Mouse (Mus musculus) c-Kit-positive CD71-positive TER-119-positive erythroid progenitor cells, embryonic 14.5 days (primary cell): Measurements from ENCODE around the gene Dazap2.

Experiments
- DNase-seq: peaks from one replicate; pipeline ENCODE4 v3.0.0-alpha.2; 2013; ENCODE audit warnings: low spot score

Gene Dazap2

DNA sequence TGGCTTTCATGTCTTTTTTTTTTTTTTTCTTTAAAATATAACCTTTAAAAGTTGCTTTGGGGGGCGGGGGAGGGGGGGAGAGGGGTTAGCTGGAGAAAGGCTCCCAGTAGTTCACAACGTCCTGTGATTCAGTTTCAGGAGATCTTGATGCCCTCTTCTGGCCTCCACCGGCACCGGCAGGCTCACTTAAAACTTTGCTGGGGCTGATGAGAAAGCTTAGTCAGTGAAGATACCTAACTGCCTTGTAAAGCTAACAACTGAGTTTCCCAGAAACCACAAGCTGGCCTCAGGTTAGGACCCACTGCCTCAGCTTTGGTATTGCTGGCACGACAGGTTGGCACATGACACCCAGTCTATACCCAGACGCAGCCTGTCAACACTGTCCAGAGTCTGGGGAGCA, 22.5 kb downstream of the Dazap2 start:
- DNase-seq: no peak

DNA sequence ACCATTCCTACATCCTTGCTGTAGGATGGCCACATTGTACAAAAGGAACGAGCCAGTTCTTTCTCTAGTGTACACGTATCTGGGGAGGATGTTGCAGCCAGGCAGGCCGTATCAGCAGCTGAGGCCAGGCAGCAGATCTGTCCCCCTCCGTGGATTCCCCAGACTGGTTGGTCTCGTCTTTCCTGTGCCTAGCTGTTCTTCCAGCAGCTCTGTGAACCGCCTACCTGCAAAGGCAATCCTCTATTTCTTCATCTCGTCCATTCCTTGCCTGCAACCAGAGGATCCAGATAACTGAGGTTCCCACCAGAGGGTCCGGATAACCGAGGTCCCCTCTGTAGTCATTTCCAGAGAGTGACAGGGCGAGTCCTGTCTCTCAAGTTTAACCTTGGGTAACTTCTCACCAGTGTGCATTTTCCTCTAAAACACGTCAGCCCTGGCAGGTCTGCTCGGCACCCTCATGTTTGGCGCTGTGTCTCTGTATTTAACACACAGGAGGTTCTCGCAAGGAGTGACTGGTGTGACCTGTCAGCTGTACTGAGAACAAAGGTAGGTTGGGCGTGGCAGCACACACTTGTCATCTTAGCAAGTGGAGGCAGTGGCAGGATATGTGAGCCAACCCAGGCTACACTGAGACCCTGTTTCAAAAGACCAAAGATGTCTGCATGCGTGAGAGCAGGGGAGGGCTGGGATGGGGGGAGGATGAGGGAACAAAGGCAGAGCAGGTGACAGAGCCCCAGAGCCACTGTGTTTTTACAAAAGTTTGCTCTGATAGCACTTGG, 25.0 kb downstream of the Dazap2 start:
- no peak for DNase-seq

DNA sequence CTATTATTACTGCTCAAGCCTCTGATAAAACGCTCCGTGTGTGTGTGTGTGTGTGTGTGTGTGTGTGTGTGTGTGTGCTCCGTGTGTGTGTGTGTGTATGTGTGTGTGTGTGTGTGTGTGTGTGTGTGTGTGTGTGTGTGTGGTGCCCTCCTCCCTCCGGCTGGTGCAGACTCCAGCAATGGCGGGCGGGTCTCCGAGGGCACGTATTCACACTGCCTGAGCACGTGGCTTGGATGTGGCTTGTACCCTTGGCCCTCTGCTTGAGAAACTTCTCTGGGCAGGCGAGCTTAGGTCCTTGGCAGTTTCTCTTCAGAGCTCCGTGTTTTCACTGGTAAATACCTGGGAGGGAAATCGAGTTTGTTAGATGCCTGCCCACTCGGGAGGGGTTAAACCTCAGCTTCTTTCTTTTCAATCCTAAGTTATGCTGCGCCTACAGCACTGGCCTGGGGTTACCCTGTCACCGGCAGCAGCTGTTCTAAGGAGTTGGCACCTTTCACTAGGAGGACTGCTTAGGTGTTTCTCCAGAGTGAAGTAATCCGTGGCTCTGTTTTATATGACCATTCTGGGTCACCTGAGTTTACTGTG, 26.2 kb downstream of the Dazap2 start:
- DNase-seq: no peak

DNA sequence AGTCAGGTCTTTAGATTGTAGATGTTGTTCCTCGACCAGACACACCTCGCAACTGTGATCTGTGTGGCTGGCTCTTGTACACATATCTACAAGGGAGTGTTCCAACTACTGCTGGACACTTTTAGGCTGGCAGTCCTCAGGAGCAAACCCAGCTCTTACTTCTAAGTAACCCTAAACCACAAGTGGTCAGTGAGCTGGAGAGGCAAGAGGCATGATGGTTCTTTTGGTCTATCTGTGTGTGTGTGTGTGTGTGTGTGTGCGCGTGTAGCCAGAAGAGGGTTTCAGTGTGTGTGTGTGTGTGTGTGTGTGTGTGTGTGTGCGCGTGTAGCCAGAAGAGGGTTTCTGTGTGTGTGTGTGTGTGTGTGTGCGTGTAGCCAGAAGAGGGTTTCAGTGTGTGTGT, 27.3 kb downstream of the Dazap2 start:
- no peak for DNase-seq

DNA sequence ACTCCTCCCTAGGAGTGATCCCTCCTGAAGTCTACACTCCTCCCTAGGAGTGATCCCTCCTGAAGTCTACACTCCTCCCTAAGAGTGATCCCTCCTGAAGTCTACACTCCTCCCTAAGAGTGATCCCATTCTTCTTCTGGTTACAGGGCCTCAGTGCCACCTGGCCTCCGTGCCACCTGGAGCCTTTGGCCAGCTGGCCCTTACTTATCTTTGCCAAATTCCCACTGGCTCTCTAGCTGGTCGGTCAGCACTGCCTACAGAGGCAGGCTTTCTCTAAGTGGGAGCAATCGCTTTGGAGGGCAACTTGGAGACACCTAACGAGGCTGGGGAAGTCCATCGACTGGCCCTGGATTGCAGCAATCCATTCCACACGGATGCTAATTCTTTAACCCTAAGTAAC, 31.0 kb downstream of the Dazap2 start:
- DNase-seq: no peak

DNA sequence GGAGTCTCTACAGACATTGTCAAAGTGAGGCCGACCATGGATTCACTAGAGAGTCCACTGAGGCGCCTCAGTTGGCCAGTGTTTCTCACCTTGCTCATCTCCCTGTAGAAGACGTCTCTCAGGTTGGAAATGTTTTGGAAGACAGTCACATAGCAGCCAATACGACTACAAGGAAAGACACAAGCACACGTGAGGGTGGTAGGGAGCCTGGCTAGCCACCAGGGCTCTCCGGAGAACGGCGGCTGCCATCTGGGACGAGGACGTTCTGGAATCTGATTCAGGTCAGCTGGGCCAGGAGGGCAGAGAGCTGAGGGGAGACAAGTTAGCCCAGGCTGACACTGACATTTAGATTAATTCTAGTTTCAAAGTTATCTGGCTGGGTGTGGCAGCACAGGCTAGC, 35.0 kb downstream of the Dazap2 start:
- DNase-seq: no peak

DNA sequence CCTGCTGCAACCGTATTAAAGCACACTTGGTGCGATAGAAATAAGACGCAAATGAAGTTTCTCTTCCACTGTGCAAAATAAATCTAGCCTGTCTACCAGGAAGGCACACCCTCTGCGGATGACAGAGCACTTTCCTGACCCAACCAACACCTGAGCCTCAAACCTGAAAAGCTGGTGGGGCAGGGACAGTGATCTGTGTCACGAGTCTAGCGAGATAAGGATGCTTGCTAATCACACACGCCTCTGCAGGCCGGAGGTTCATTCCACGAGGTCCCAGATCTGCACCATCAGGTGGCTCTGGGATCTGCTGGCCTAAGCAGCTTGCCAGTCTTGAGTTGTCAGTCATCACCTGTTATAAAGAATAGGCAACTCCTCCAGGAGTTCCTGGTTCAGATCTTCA, 36.5 kb downstream of the Dazap2 start:
- DNase-seq: no peak

DNA sequence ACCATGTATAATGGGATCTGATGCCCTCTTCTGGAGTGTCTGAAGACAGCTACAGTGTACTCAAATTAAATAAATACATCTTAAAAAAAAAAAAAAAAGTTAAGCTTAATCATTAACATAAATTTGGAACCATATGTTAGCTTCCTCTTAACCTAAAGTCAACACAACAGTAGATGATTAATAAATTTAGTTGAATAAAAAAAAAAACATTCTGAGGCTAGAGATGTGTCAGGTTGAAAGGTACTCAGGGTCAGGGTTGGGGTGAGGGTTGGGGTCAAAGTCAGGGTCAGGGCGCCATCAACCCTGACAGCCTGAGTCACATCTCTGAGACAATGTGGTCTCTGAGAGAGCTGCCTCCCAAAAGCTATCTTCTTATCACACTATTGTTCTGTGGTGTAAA, 39.1 kb downstream of the Dazap2 start:
- DNase-seq: no peak

DNA sequence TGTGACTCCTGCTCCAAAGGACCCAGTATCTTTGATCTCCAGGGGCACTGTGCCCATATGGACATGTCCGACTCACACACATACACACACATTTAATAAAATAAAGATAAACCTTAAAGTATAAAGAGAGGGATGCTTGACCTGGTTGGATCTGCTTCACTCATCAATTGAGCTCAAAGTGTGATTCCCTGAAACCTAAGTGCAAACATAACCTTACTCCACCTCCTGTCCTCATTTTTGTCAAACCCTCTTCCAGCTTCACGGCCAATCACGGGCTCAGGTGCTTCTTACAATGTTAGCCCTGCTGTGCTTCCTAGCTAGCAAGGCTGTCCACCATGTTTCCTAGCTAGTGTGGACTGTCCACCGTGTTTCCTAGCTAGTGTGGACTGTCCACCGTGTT, 40.1 kb downstream of the Dazap2 start:
- no peak for DNase-seq

DNA sequence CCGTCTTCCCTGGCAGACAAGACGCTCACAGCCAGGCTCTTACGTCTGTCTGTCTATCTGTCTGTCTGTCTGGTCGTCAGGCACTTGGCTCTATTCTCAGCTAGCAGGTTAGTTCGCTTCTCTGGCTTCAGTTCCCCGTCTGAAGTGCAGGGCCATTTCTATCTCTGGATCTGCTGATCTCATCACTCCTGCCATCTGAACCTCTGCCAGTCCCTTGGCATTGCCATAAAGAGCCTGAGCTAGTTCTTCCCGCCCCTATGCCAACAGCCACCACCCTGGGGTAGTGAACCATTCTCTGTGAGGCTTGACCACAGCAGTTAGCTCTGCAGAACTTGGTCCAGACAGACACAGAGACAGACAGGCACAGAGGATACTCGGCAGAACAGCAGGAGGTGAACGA, 45.2 kb downstream of the Dazap2 start:
- no peak for DNase-seq

DNA sequence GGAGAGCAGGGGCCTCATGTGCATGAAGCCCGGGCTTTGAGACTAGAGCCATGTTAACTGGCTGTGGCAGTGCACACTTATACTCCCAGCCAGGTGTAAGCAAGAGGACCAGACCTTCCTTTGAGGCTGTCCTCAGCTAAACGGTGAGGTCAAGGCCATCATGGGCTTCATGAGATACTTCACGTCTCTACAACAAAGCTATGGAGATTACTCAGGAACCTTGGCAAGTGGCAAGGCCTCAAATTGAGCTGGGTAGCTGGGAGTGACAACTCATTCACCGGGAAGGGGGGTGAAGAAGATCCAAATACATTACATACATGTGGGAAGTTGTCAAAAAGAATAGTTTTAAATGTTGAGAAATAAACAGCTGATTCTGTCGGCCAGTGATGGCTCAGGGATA, 45.7 kb downstream of the Dazap2 start:
- no peak for DNase-seq

DNA sequence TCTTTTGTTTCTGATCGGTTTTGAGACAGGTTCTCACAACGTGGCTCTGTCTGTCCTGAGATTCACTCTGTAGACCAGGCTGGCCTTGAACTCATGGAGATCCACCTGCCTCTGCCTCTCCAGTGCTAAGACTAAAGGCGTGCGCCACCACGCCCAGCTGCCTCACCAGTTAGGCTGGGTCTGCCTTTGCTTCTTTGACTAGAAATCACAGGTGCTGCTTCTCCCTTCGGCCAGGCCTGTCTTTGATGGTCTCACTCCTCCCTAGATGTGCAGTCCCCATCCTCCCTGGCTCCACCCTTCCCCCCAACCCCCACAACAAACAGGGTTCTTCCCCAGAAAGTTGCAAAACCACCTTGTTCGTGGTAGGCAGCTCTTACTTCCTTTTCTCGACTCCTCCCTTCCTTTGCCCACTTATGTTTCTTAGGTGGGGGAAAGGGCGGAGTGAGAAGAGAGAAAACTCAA, 49.7 kb downstream of the Dazap2 start:
- no peak for DNase-seq

DNA sequence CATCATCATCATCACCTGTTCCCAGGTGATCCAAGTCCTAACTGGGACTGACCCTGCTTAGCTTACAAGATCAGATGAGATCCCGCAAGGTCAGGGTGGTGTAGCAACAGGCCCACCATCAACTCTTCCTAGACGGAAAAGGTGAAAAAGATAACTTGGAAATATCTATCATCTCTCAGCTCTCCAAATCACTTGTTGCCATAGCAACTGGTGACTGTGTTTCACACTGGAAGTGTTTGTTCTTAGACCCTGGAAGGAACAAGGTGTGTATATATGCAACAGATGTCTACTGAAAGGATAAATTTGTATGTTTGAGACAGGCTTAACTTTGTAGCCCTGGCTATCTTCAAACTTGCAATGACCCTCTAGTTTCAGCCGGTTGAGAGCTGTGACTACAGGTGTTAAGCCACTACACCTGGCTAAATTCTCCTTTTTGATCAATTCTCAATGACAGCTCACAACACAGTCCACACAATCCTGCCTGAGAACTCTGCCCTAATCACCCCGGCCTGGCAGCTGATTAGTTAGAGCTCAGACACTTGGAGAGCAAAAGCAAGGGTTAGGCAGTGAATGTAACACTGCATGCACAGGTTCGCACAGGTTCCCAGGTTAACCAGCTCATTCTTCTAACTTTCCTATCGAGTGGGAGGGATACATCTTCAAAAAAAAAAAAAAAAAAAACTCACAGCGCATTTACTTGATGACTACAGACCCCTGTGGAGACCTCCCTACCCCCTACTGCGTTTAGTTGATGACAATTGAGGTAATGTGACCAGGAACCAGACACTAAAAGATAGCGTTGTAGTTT, 50.5 kb downstream of the Dazap2 start:
- no peak for DNase-seq

DNA sequence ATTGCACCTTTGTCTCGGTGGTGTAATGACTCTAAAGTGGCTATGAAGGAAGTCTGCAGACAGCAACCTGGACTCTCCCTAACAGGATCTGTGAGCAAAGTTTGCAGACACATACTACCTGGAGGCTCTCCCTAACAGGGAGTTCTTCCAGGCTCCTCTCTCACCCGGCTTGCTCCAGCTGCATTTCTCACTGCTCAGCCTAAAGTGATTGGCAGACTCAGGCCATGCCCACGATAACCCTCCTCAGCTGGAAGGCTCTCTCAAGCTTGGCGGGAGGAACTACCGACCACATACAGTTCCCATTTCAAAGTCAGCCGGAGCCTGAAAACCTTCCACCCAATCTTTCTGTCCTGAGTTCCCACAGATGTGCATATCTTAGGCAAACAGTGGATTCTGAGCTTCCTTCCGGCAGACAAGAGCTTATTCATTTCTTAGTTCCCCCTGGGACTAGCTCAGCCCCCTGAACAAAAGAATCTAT, 51.1 kb downstream of the Dazap2 start:
- no peak for DNase-seq

DNA sequence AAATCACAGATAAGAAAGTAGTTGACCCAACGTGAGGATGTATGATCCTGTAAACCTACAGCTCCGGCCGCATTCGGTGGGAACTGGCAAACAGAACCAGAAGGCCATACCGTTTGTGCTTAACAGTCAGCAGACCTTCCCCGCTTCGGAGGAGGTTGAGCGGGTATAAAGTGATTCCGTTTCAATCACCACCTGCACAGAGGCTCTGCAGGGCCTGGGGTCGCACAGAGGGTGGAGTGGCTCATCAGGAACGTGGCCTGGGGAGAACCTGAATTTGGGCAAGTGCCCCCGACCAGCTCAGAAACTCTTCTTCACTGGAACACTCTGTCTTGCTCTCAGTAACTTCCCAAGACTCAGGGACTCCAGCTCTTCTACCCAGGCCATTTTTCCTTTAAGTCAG, 51.7 kb downstream of the Dazap2 start:
- no peak for DNase-seq

DNA sequence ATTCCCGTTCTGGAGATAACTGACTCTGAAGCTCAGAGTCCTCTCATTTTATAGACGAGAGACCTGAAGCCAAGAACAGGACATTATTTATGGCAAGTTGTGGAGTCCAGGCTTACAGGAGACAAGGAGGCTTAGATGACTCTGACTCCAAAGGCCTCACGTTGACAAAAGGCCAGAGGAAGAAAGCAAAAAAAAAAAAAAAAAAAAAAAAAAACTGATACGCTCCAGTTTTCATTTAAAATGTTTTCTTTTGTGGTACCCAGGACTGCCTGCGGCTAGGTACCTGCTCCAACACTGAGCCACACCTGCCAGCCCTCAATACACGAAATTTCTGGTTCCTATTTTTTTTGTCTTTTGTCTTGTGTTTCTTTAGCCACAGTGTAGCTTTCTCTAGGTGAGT, 52.3 kb downstream of the Dazap2 start:
- DNase-seq: no peak

DNA sequence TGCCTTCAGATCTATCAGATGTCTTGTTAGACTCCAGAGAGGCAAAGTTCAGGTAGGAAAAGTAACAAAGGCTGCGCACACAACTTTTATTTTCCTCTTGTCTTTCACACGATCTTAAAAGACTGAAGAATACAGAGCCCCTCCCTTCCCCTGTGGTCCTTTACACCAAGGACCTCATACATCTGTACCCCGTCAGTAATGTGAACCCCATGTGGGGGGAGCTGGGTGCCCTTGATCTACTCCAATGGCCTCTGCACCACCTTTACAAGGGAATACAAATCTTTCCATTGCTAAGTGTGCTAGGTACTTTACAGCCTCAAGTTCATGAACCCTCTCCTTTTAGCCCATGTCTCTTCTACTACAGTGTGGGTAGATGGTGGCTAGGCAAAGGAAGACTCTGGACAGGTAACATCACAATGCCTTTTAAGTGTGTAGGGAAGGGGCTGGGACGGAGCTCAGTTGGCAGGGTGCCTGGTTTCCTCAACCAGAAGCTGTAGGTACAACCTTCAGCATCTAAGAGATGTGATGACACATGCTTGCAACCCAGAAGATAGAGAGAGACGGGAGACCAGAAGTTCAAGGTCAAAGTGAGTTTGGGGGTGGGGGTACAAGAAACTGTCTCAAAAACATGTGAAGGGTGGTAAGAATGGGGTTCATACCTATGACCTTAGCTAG, 52.9 kb downstream of the Dazap2 start:
- DNase-seq: no peak

DNA sequence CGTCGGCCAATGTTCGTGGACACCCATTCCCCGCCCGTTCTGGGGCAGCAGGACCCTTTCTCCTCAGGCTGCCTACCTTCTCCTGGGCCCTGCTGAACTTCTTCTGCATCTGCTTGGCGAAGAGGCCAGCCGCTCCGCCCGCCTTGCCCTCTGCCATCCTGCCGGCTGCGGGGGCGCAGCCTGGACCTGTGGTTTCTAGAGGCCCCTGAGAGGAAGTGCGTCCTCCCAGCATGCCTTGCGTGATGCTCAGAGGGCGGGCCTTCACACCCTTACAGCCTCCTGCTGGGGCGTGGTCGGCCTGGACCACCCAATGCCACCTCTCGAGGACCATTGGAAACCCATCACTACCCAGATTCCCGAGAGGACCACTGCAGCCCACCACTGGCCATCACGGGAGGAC, 54.2 kb downstream of the Dazap2 start, which contains the start of gene Bin2:
TSS of gene Bin2 (minus strand) at position 217 of the 400 bp plus-strand sequence.
- peak; percentile 47 for DNase-seq

DNA sequence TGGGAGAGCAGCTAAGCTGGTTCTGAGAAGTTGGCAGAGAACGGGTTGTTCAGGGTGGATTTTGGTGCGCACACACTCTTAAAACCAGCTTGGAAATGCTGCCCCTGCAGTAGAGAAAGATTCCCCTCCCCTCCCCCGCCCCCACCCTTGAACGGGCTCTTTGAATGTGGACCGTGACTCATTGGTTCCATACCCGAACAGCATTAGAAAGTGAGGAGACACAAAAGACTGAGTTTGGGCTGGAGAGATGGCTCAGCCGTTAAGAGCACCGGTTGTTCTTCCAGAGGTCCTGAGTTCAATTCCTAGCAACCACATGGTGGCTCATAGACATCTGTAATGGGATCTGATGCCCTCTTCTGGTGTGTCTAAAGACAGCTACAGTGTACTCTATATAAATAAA, 54.9 kb downstream of the Dazap2 start:
- DNase-seq: no peak
